Mouse (Mus musculus) testis, adult 2 months (tissue): ENCODE measurements around the gene Trim37.

ENCODE experiments used
- CTCF ChIP-seq: fragments of 200-500 bp; IDR thresholded peaks from 2 replicates; pipeline ENCODE4 v1.5.1; 2012; ENCODE audit warnings: low read depth, mild to moderate bottlenecking, inconsistent platforms, low read length, moderate library complexity; ENCODE audit not compliant: control insufficient read depth, insufficient read depth, insufficient replicate concordance
- POLR2A ChIP-seq: fragments of 200-500 bp; IDR thresholded peaks from 2 replicates; pipeline ENCODE4 v1.6.1; 2012; ENCODE audit warnings: low read depth, mild to moderate bottlenecking, inconsistent platforms, low read length, moderate library complexity; ENCODE audit not compliant: control insufficient read depth

DNA sequence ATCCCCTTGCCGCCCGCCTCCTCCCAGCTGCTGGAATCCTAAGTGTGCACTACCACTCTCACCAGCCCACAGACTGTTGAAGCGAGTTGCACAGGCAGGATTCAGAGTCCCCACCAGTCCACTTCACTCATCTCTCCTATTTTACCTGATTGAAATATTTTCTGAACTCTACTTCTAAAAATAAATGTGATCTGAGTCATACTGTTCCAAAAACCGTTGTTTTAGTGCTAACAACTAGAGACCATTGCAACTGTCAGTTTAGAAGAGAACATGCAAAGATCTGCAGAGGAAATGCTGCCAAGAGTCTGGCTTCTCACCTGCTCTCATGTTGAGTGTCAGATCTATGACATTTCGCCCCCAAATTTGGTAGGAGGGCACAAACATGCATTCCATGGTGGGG, 106.5 kb downstream of the Trim37 start:
- no peak for TF ChIP-seq CTCF
- TF ChIP-seq POLR2A = no peak
